Mouse (Mus musculus): ENCODE results near the gene Man1c1. TPM values are rescaled to one million over a fixed set of nuclear protein-coding genes. Genes with fewer than 3 reads are reported as not detected.
A peak's percentile ranks its signal among the peaks of the same experiment; 100 is the strongest.

Man1c1 gene
- polyA plus RNA-seq, 1 experiment from 2014 or later: 4.4 TPM

GRCm38 (mm10) chr4:134588951-134589350, 115.1 kb downstream of the Man1c1 start:
- no peaks in the 10 kb centered on the region for H3K9me3 ChIP-seq (replicated peaks; ENCODE audit: control insufficient read depth, low read length)
- no peaks in the 10 kb centered on the region for H3K36me3 ChIP-seq (ENCODE audit: control insufficient read depth, insufficient read depth)
- H3K27ac ChIP-seq (ENCODE audit: low read length): no peak overlapping the region
- no peak overlapping the region for H3K4me2 ChIP-seq (ENCODE audit: low read depth, low read length)
- H3K4me1 ChIP-seq (ENCODE audit: control insufficient read depth, insufficient read depth, low read length): peaks cover 13% of the 10 kb centered on the region
- no peaks in the 10 kb centered on the region for H3K27me3 ChIP-seq (ENCODE audit: control insufficient read depth, insufficient read depth, low read length)
- no peak for ATAC-seq (replicated peaks; ENCODE audit: extremely low read depth, insufficient read depth, low FRiP score)
- WGBS: 83% methylated on average over 5 of the region's 5 CpGs
- no peak overlapping the region for H3K9ac ChIP-seq (ENCODE audit: low read length)
- no peak overlapping the region for H3K4me3 ChIP-seq (ENCODE audit: low read length)

DNA sequence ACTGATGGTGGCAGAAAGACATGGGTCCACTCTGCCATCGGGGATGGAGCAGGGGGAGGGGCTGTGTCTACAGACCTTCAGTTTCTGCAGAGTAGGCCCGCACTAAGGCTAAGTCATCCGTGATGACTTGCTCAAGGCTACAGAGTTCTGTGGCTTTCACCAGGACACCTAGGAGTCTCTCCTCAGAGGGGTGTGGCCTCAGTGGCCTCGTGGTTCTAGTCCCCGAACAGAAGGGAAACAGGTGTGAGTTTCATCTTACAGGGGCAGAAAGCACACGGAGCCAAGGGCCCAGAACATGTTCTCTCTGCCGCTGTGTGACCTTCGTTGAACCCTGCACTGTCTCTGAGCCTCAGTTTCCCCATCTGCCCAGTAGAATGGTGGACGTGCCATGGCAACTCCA, 115.8 kb downstream of the Man1c1 start:
- WGBS: 86% methylated on average over 9 of the region's 9 CpGs
- Histone ChIP-seq H3K27me3 (ENCODE audit: control insufficient read depth, insufficient read depth, low read length) (no peaks in the 10 kb centered on the region), H3K9ac (ENCODE audit: low read length) (no peak overlapping the region), H3K36me3 (ENCODE audit: control insufficient read depth, insufficient read depth) (no peaks in the 10 kb centered on the region), H3K4me2 (ENCODE audit: low read depth, low read length) (no peak overlapping the region), H3K4me3 (ENCODE audit: low read length) (no peak overlapping the region), H3K27ac (ENCODE audit: low read length) (no peak overlapping the region), H3K4me1 (ENCODE audit: control insufficient read depth, insufficient read depth, low read length) (peaks cover 13% of the 10 kb centered on the region), H3K9me3 (replicated peaks; ENCODE audit: control insufficient read depth, low read length) (no peaks in the 10 kb centered on the region)
- no peak for ATAC-seq (replicated peaks; ENCODE audit: extremely low read depth, insufficient read depth, low FRiP score)

DNA sequence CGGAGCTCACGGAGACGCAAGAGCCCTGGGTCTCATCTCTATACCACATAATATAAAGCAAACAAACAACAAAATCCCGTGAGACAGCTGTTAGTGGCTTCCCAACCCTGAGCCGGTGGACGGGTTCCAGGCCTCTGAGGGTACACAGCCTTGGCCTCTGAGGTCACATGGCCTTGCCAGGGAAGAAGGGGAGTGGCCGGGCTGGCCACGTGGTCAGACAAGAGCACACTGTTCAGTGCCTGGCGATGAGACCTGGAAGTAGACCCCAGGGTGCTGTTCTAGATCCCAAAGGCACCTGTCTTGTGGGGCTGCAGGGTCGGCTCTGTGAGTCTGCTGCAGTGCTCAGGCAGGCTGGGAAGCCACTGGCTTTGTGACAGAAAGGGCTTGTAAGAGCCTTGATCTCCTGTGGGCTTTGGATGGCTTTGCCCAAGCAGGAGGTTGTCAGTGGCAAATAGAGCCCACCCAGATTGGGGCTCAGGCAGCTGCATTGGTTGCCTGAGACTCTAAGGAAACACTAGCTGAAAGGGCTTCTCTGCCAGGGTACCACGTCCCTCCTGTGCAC, 116.4 kb downstream of the Man1c1 start:
- 64% methylated on average over 11 of the region's 11 CpGs for WGBS
- no peak overlapping the region for H3K27ac ChIP-seq (ENCODE audit: low read length)

GRCm38 (mm10) chr4:134586631-134587030, 117.5 kb downstream of the Man1c1 start:
- Histone ChIP-seq H3K9ac (ENCODE audit: low read length) (no peak overlapping the region), H3K9me3 (replicated peaks; ENCODE audit: control insufficient read depth, low read length) (no peaks in the 10 kb centered on the region), H3K4me1 (ENCODE audit: control insufficient read depth, insufficient read depth, low read length) (peaks cover 8% of the 10 kb centered on the region), H3K4me2 (ENCODE audit: low read depth, low read length) (no peak overlapping the region), H3K4me3 (ENCODE audit: low read length) (no peak overlapping the region), H3K36me3 (ENCODE audit: control insufficient read depth, insufficient read depth) (no peaks in the 10 kb centered on the region), H3K27ac (ENCODE audit: low read length) (no peak overlapping the region), H3K27me3 (ENCODE audit: control insufficient read depth, insufficient read depth, low read length) (no peaks in the 10 kb centered on the region)
- WGBS: 78% methylated on average over 1 of the region's 1 CpGs
- no peak for ATAC-seq (replicated peaks; ENCODE audit: extremely low read depth, insufficient read depth, low FRiP score)

More for the DNA sequence above, 116.4 kb downstream of the Man1c1 start:
- ATAC-seq (replicated peaks; ENCODE audit: extremely low read depth, insufficient read depth, low FRiP score): 0 out of 2 replicates have a peak, but pooled peaks have one; percentile 25
- Histone ChIP-seq H3K4me3 (ENCODE audit: low read length) (no peak overlapping the region), H3K9ac (ENCODE audit: low read length) (no peak overlapping the region), H3K9me3 (replicated peaks; ENCODE audit: control insufficient read depth, low read length) (no peaks in the 10 kb centered on the region), H3K27me3 (ENCODE audit: control insufficient read depth, insufficient read depth, low read length) (no peaks in the 10 kb centered on the region), H3K36me3 (ENCODE audit: control insufficient read depth, insufficient read depth) (no peaks in the 10 kb centered on the region), H3K4me1 (ENCODE audit: control insufficient read depth, insufficient read depth, low read length) (peaks cover 13% of the 10 kb centered on the region), H3K4me2 (ENCODE audit: low read depth, low read length) (no peak overlapping the region)

DNA sequence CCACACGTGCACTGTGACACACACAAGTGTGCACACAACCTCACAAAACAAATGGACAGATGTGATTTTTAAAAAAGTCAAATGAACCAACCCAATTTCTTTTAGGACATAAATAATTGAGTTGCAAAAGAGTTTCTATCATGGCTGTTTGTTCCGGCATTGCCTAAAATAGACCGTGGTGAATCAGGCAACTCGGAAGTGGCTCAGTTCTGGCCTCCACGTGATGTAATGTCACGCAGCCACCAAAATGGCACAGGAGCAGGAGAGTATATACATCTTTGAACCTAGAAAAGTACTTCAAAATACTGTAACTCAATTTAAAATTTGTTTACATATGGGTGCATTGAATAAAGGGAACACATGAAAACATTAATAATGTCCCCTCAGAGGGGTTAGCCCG, 118.0 kb downstream of the Man1c1 start:
- Histone ChIP-seq H3K9me3 (replicated peaks; ENCODE audit: control insufficient read depth, low read length) (no peaks in the 10 kb centered on the region), H3K4me2 (ENCODE audit: low read depth, low read length) (no peak overlapping the region), H3K36me3 (ENCODE audit: control insufficient read depth, insufficient read depth) (no peaks in the 10 kb centered on the region), H3K9ac (ENCODE audit: low read length) (no peak overlapping the region), H3K4me1 (ENCODE audit: control insufficient read depth, insufficient read depth, low read length) (peaks cover 3% of the 10 kb centered on the region), H3K27me3 (ENCODE audit: control insufficient read depth, insufficient read depth, low read length) (no peaks in the 10 kb centered on the region), H3K4me3 (ENCODE audit: low read length) (no peak overlapping the region), H3K27ac (ENCODE audit: low read length) (no peak overlapping the region)
- no peak for ATAC-seq (replicated peaks; ENCODE audit: extremely low read depth, insufficient read depth, low FRiP score)
- 75% methylated on average over 7 of the region's 7 CpGs for WGBS

DNA sequence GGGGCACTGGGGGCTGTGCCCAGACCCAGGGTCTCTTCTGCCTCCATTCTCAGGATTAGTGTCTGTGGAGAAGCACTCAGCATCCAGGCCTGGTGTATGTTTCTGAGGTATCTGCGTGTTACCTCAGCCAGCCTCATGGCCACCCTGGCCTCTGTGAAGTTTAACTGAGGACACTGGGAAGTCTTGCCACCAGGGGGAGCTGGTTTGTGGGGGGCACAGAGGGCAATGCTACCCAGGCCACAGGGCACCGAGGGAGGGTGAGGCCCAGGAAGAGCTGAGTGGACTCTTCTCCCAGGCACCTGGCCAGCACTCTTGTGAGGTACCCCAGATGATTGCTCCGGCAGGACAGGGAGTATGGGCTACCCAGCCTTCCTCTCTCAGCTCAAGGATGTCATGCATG, 120.6 kb downstream of the Man1c1 start:
- H3K9ac ChIP-seq (ENCODE audit: low read length): no peak overlapping the region
- H3K36me3 ChIP-seq (ENCODE audit: control insufficient read depth, insufficient read depth): 0 out of 2 replicates have a peak, but pooled peaks cover 2% of the 10 kb centered on the region
- no peaks in the 10 kb centered on the region for H3K9me3 ChIP-seq (replicated peaks; ENCODE audit: control insufficient read depth, low read length)
- peaks cover 18% of the 10 kb centered on the region for H3K4me1 ChIP-seq (ENCODE audit: control insufficient read depth, insufficient read depth, low read length)
- H3K4me2 ChIP-seq (ENCODE audit: low read depth, low read length): no peak overlapping the region
- no peak for ATAC-seq (replicated peaks; ENCODE audit: extremely low read depth, insufficient read depth, low FRiP score)
- no peak overlapping the region for H3K27ac ChIP-seq (ENCODE audit: low read length)
- no peaks in the 10 kb centered on the region for H3K27me3 ChIP-seq (ENCODE audit: control insufficient read depth, insufficient read depth, low read length)
- WGBS: 61% methylated on average over 3 of the region's 3 CpGs
- H3K4me3 ChIP-seq (ENCODE audit: low read length): no peak overlapping the region

DNA sequence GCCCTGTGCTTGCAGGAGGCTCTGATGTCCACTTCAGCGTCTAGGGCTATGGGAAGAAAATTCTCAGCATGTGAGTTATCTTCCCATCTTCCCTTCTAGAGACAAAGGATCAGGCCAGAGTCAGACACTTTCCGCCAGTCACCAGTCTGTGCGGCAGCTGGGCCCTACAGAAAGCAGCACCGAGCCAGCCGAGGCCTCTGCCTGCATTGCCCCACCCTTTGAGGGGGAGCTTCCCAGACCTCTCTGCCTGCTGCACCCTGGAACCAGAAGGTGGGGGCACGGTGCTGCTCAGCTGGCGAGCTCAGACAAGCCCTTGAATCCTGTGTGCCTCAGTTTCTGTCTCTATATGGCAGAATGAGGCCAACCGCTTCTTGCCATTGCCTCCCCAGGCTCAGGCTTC, 122.7 kb downstream of the Man1c1 start:
- no peak overlapping the region for H3K9ac ChIP-seq (ENCODE audit: low read length)

GRCm38 (mm10) chr4:134580351-134581148, 123.5 kb downstream of the Man1c1 start:
- ATAC-seq (replicated peaks; ENCODE audit: extremely low read depth, insufficient read depth, low FRiP score): no peak
- Histone ChIP-seq H3K36me3 (ENCODE audit: control insufficient read depth, insufficient read depth) (0 out of 2 replicates have a peak, but pooled peaks cover 2% of the 10 kb centered on the region), H3K9me3 (replicated peaks; ENCODE audit: control insufficient read depth, low read length) (no peaks in the 10 kb centered on the region), H3K4me1 (ENCODE audit: control insufficient read depth, insufficient read depth, low read length) (peaks cover 21% of the 10 kb centered on the region), H3K4me2 (ENCODE audit: low read depth, low read length) (no peak overlapping the region), H3K27me3 (ENCODE audit: control insufficient read depth, insufficient read depth, low read length) (no peaks in the 10 kb centered on the region), H3K27ac (ENCODE audit: low read length) (no peak overlapping the region), H3K4me3 (ENCODE audit: low read length) (no peak overlapping the region), H3K9ac (ENCODE audit: low read length) (no peak overlapping the region)
- 81% methylated on average over 15 of the region's 15 CpGs for WGBS

More for the DNA sequence above, 122.7 kb downstream of the Man1c1 start:
- WGBS: 60% methylated on average over 8 of the region's 8 CpGs
- H3K4me1 ChIP-seq (ENCODE audit: control insufficient read depth, insufficient read depth, low read length): peaks cover 21% of the 10 kb centered on the region
- H3K9me3 ChIP-seq (replicated peaks; ENCODE audit: control insufficient read depth, low read length): no peaks in the 10 kb centered on the region
- no peak overlapping the region for H3K4me3 ChIP-seq (ENCODE audit: low read length)
- no peak overlapping the region for H3K27ac ChIP-seq (ENCODE audit: low read length)
- H3K4me2 ChIP-seq (ENCODE audit: low read depth, low read length): no peak overlapping the region
- 0 out of 2 replicates have a peak, but pooled peaks cover 2% of the 10 kb centered on the region for H3K36me3 ChIP-seq (ENCODE audit: control insufficient read depth, insufficient read depth)
- H3K27me3 ChIP-seq (ENCODE audit: control insufficient read depth, insufficient read depth, low read length): no peaks in the 10 kb centered on the region
- ATAC-seq (replicated peaks; ENCODE audit: extremely low read depth, insufficient read depth, low FRiP score): no peak

DNA sequence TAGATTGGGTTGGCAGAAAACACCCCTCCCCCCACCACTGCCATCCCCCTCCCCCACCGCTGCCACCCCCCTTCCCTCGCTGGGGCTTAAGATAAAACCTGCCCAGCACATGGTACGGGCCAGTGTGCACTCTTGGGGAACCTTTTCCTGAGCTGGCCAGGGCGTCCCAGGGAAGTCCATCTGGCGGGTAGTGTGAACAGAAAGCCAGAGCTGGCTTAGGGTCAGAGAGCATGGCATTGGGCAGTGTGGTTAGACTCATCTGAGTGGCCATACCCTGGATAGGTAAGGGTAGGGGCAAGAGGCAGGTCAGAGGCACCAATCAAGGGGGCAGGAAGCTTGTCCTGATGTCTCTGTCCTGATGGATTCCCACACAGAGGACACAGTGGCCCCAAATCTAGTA, 124.5 kb downstream of the Man1c1 start:
- peaks cover 2% of the 10 kb centered on the region; the same call in 1 of the 2 replicates for H3K36me3 ChIP-seq (ENCODE audit: control insufficient read depth, insufficient read depth)
- ATAC-seq (replicated peaks; ENCODE audit: extremely low read depth, insufficient read depth, low FRiP score): peak; percentile 64
- no peaks in the 10 kb centered on the region for H3K9me3 ChIP-seq (replicated peaks; ENCODE audit: control insufficient read depth, low read length)
- H3K4me3 ChIP-seq (ENCODE audit: low read length): peak overlapping the region; percentile 9; the same call in 1 of the 2 replicates
- 16% methylated on average over 5 of the region's 5 CpGs for WGBS
- no peaks in the 10 kb centered on the region for H3K27me3 ChIP-seq (ENCODE audit: control insufficient read depth, insufficient read depth, low read length)
- peaks cover 21% of the 10 kb centered on the region for H3K4me1 ChIP-seq (ENCODE audit: control insufficient read depth, insufficient read depth, low read length)
- peak overlapping the region; percentile 45 for H3K9ac ChIP-seq (ENCODE audit: low read length)
- peak overlapping the region; percentile 81 for H3K27ac ChIP-seq (ENCODE audit: low read length)
- H3K4me2 ChIP-seq (ENCODE audit: low read depth, low read length): peak overlapping the region; percentile 51

All from heart, embryonic 16.5 days (tissue).